Mouse (Mus musculus) liver, postnatal 0 days (tissue): ENCODE measurements around the gene Syt17. TPM values are rescaled to one million over a fixed set of nuclear protein-coding genes. Genes with fewer than 3 reads are reported as not detected.
A peak's percentile ranks its signal among the peaks of the same experiment; 100 is the strongest.

ENCODE experiments used
- ATAC-seq: fragments of 200-750 bp; cut with Nextera tagmentation; 2 replicates; pipeline ENCODE4 v1.8.0; 2017; ENCODE audit warnings: mild to moderate bottlenecking, moderate library complexity
- DNase-seq: peaks from one replicate; pipeline ENCODE4 v3.0.0-alpha.2; 2016
- H3K27ac ChIP-seq: fragments of 300-500 bp; sonication (generic); 2 replicates; pipeline ENCODE4 v1.5.1; 2014; ENCODE audit warnings: antibody characterized with exemption, moderate library complexity, mild to moderate bottlenecking, low read depth
- H3K27me3 ChIP-seq: fragments of 300-500 bp; sonication (generic); 2 replicates; pipeline ENCODE4 v1.6.1; 2014; ENCODE audit warnings: low read length, control low read depth, mixed read lengths; ENCODE audit not compliant: insufficient read depth
- H3K36me3 ChIP-seq: fragments of 300-500 bp; sonication (generic); replicated peaks from 2 replicates; pipeline ENCODE4 v1.6.1; 2014; ENCODE audit warnings: mild to moderate bottlenecking, control low read depth, low read length, moderate library complexity, mixed read lengths; ENCODE audit not compliant: insufficient read depth
- H3K4me1 ChIP-seq: fragments of 300-500 bp; sonication (generic); 2 replicates; pipeline ENCODE4 v1.6.1; 2014; ENCODE audit warnings: antibody characterized with exemption, mild to moderate bottlenecking, control low read depth; ENCODE audit not compliant: insufficient read depth
- H3K4me2 ChIP-seq: fragments of 300-500 bp; sonication (generic); 2 replicates; pipeline ENCODE4 v1.6.1; 2014; ENCODE audit warnings: low read depth, mild to moderate bottlenecking, low read length, moderate library complexity, mixed read lengths
- H3K4me3 ChIP-seq: fragments of 300-500 bp; sonication (generic); 2 replicates; pipeline ENCODE4 v1.5.1; 2014; ENCODE audit warnings: low read depth, low read length
- H3K9ac ChIP-seq: fragments of 300-500 bp; sonication (generic); replicated peaks from 2 replicates; pipeline ENCODE4 v1.6.1; 2014; ENCODE audit warnings: mild to moderate bottlenecking, moderate library complexity
- H3K9me3 ChIP-seq: fragments of 300-500 bp; sonication (generic); 2 replicates; pipeline ENCODE4 v1.6.1; 2016; ENCODE audit warnings: mild to moderate bottlenecking, control low read depth, low read length, mixed read lengths
- CTCF ChIP-seq: sonication (generic); IDR thresholded peaks from 2 replicates; pipeline ENCODE4 v1.5.1; 2016; ENCODE audit warnings: antibody characterized with exemption, low read depth
- EP300 ChIP-seq: IDR thresholded peaks from 2 replicates; pipeline ENCODE4 v1.6.1; 2016; ENCODE audit warnings: antibody characterized with exemption, low read depth, mild to moderate bottlenecking
- WGBS: fragments of 180-500 bp; shearing (Covaris S2); extraction: QIAGEN DNeasy Blood & Tissue Kit; methylation state at CpG from one replicate; pipeline ENCODE4 v1.1.7; 2014; ENCODE audit not compliant: insufficient replicate concordance; 5-methylcytosine and 5-hydroxymethylcytosine counted together
- polyA plus RNA-seq: library from polyadenylated mRNA; unstranded; fragments of >200 nt; fragmentation: Nextera tagmentation; extraction: Ambion mirVana; gene quantifications from 2 replicates; pipeline ENCODE4 v1.2.1, GENCODE M21; 2015

The Syt17 gene
- polyA plus RNA-seq, 1 experiment from 2014 or later, result 0.08 TPM

DNA sequence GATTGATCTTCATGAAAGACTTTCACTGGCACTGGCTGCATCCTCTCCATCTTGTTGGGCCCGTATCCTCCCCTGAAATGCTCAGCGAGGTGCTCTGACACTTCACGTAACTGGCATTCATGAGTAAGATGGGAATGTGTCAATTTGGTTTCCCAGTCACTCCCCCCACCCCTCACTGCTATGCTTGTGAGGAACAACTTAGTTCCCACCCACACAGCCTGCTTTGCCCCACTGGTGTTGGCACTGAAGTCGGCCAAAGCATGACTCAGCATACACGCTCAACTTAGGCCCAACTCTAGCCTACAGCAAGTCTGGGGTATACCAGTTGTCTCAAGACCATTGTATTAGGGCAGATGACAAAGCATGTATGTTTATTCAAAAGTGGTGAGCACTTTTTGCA is 76.7 kb downstream of the Syt17 start:
- Histone ChIP-seq H3K27me3 (no peaks in the 10 kb centered on the region), H3K4me2 (no peak overlapping the region), H3K36me3 (no peaks in the 10 kb centered on the region), H3K9me3 (no peaks in the 10 kb centered on the region), H3K4me3 (no peak overlapping the region), H3K4me1 (no peaks in the 10 kb centered on the region), H3K9ac (no peak overlapping the region), H3K27ac (no peak overlapping the region)
- ATAC-seq (no peak), DNase-seq (no peak)
- TF ChIP-seq CTCF (no peak), EP300 (no peak)
- 71% methylated on average over 5 of the region's 5 CpGs for WGBS

GRCm38 (mm10) chr7:118369705-118370104 is 78.3 kb downstream of the Syt17 start:
- Histone ChIP-seq H3K9me3 (no peaks in the 10 kb centered on the region), H3K27me3 (no peaks in the 10 kb centered on the region), H3K4me1 (no peaks in the 10 kb centered on the region), H3K9ac (no peak overlapping the region), H3K27ac (no peak overlapping the region), H3K36me3 (no peaks in the 10 kb centered on the region), H3K4me2 (no peak overlapping the region), H3K4me3 (no peak overlapping the region)
- no peak for DNase-seq
- ATAC-seq, result no peak
- 23% methylated on average over 2 of the region's 2 CpGs for WGBS
- no peak for TF ChIP-seq CTCF
- TF ChIP-seq EP300, result no peak

DNA sequence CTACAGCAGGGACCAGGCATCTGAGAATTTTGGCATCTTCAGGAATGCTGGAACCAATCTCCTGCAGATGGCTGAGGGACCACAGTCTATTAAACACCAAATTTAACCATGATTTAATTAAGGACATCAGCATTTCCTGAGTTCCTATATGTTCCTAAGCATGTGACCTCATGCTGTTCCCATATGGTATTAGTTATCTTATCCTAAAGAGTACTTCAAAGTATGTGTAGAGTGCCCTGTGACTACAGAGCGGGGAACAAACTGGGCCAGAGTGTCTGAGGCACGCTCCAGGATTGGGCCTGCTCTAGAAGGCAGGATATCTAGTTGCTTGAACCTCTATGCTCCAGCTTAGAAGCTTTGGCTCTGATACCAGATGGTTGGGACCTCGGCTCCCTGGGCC is 82.1 kb downstream of the Syt17 start:
- no peak for DNase-seq
- TF ChIP-seq EP300 (no peak), CTCF (no peak)
- Histone ChIP-seq H3K9me3 (no peaks in the 10 kb centered on the region), H3K27me3 (no peaks in the 10 kb centered on the region), H3K27ac (no peak overlapping the region), H3K4me3 (no peak overlapping the region), H3K36me3 (no peaks in the 10 kb centered on the region), H3K4me2 (no peak overlapping the region), H3K4me1 (no peaks in the 10 kb centered on the region), H3K9ac (no peak overlapping the region)
- WGBS, result 71% methylated on average over 3 of the region's 3 CpGs
- no peak for ATAC-seq

DNA sequence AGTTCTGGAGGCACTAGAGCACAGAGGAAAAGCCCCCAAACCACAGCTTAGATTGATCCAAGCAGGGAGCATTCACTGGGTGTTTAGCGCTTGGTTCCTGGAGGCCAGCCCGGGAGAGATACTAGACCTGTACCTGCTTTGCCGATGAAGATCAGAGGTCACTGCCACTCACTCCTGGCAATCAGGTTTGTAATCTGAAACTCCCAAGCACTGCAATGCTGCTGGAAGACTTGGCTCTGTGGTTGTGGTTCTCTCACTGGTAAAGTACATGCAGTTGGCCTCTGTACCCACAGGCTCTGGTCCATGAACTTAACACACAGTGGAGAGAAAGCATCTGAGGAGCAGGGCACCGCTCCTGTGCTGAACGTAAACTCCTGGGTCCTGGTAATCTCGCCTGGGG is 82.8 kb downstream of the Syt17 start:
- Histone ChIP-seq H3K27me3 (no peaks in the 10 kb centered on the region), H3K36me3 (no peaks in the 10 kb centered on the region), H3K4me3 (no peak overlapping the region), H3K9me3 (no peaks in the 10 kb centered on the region), H3K27ac (no peak overlapping the region), H3K4me2 (no peak overlapping the region), H3K9ac (no peak overlapping the region), H3K4me1 (no peaks in the 10 kb centered on the region)
- TF ChIP-seq CTCF, result no peak
- no peak for TF ChIP-seq EP300
- 63% methylated on average over 6 of the region's 6 CpGs for WGBS
- DNase-seq, result no peak
- no peak for ATAC-seq

DNA sequence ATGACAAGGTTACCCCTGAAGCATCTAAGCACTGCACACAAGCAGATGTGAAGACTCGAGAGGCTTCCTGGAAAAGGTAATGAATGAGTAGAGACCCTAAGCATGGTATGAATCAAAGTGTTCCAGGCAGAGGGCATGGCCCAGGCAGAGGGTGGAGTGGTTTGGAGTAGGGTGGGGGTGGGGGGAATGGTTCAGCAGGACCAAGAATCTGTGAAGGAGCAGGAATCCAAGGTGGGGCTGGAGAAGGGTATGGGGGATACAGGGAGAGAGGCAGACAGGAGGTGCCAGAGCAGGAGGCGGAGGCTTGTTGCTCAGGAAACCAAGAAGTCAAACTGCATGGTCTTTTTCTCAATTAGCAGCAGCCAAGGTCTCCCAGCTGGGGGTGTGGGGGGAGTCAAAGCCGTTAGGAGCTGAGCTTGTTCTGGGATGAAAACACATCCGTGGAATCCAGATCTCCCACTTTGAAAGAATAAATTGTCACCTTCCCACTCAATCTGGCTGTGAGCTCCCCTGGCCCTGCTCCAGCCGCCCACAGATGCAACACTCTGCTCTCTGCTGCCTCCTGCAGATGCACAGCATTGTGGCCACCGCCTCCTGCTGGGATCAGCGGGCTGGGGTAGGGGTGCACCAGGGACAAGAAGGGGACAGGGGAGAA is 83.5 kb downstream of the Syt17 start:
- ATAC-seq, result no peak
- Histone ChIP-seq H3K27ac (no peak overlapping the region), H3K27me3 (no peaks in the 10 kb centered on the region), H3K4me2 (no peak overlapping the region), H3K4me1 (no peaks in the 10 kb centered on the region), H3K9me3 (no peaks in the 10 kb centered on the region), H3K9ac (no peak overlapping the region), H3K36me3 (no peaks in the 10 kb centered on the region), H3K4me3 (no peak overlapping the region)
- peak; percentile 32 for DNase-seq
- TF ChIP-seq EP300, result no peak
- TF ChIP-seq CTCF, result peak; percentile 38
- WGBS, result 30% methylated on average over 7 of the region's 7 CpGs

DNA sequence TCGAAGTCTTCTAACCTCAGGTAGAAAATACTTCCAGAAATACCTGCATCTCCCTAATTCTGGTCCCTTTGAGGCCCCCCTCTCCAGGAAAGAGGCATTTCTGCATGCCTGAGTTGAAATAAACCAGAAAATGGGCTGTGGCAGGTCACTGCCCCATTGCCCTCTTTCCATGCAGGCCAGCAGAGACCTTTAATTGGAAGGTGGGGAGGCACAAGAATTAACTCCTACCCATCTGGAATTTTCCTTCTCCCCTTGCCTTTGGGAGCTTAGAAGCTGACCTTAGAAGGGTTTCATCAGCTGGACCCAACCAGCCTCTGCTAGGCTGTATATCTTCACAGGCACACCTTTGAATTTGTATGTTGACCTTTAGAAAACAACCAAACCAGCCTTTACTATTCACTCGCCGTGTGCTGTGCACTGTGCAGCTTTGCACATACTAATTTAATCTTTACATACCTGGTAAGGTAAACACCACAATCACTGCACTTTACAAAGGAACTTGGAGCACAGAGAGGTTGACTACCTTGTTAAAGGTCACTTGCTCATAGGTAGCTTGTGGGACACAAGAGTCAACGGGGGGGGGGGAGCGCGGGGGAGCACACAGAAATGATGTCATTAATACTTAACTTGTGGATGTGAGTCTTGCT is 84.3 kb downstream of the Syt17 start:
- no peak for TF ChIP-seq CTCF
- TF ChIP-seq EP300, result no peak
- ATAC-seq, result no peak
- H3K4me3 ChIP-seq, result no peak overlapping the region
- no peaks in the 10 kb centered on the region for H3K9me3 ChIP-seq
- no peak overlapping the region for H3K9ac ChIP-seq
- no peaks in the 10 kb centered on the region for H3K36me3 ChIP-seq
- whole genome bisulfite sequencing, result 65% methylated on average over 6 of the region's 6 CpGs
- no peak overlapping the region for H3K27ac ChIP-seq
- H3K4me1 ChIP-seq, result no peaks in the 10 kb centered on the region
- DNase-seq, result no peak
- H3K4me2 ChIP-seq, result no peak overlapping the region
- H3K27me3 ChIP-seq, result no peaks in the 10 kb centered on the region
